Mouse (Mus musculus) erythroid progenitor cell, adult 5-6 weeks (primary cell): ENCODE data around the gene Dnaaf5. TPM values are rescaled to one million over a fixed set of nuclear protein-coding genes. Genes with fewer than 3 reads are reported as not detected.
A peak's percentile ranks its signal among the peaks of the same experiment; 100 is the strongest.

Source experiments
- ATAC-seq: replicated peaks from 2 replicates; pipeline ENCODE4 v1.8.0; 2016; ENCODE audit warnings: moderate number of reproducible peaks, mild to moderate bottlenecking, moderate TSS enrichment, inconsistent platforms; ENCODE audit not compliant: poor library complexity, low FRiP score, severe bottlenecking
- total RNA-seq, 2 experiments: library from RNA; stranded (forward) in 1 of 2; stranded (reverse) in 1 of 2; fragments of 150-400 nt in 1 of 2; fragments of 186-747, 209-891 nt in 1 of 2; gene quantifications; 2 replicates each; pipeline versions ENCODE4 v1.2.3 to v1.2.4; 2015 to 2017; ENCODE audit warnings: low replicate concordance in 2 of 2

Gene Dnaaf5
- total RNA-seq (2015; ENCODE audit: low replicate concordance) (1.7 and 1.8 TPM in 2 replicates), total RNA-seq (2017; ENCODE audit: low replicate concordance) (2.6 and 3.6 TPM in 2 replicates)

GRCm38 (mm10) chr5:139149681-139150602 is at the start of gene Dnaaf5, which contains the start of gene Prkar1b:
Gene Dnaaf5 (plus strand): TSS chr5:139150223.
Gene Prkar1b (minus strand): TSS chr5:139150001.
- ATAC-seq, result peak; percentile 92

DNA sequence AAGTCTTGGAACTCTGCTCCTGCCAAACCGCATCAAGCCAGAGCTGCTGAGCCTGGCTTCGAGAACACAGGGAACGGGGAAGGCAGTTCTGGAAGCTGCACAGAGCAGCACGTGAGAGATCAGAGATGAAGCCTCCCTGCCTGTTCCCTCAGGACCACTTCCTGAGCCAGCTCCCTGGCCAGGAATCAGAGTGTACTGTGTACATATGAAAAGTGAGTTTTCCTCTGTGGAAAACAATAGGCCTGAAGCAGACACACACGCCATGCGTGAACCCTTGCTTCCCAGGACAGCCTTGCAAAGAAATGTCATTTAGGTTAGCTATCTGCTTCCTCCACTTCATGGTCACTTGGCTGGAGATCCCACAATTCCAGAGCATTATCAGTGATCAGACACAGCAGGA is 48.2 kb upstream of the Dnaaf5 start:
- no peak for ATAC-seq

GRCm38 (mm10) chr5:139107815-139108214 is 42.2 kb upstream of the Dnaaf5 start:
- ATAC-seq, result no peak

- no peak for ATAC-seq
Measured at GRCm38 (mm10) chr5:139110140-139110855, 39.7 kb upstream of the Dnaaf5 start.

- no peak for ATAC-seq
Measured at GRCm38 (mm10) chr5:139111991-139112390, 38.0 kb upstream of the Dnaaf5 start.

DNA sequence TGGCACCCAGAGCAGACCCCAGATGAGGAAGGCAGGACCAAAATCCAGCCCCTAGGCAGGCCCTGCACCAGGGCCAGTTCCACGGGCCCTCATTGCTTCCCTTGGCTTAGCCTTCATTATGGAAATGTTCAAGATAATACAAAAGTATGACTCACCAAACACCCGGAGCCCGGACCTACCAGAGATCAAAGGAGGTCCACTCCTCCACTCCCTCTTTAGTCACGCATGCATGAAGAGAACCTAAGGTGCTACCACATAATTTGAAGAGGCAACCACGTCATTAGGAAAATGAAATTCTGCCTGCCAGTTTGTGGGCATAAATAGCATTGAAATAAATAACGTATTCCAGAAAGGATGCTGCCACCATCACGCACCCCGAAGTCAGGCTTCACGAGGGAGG is 37.6 kb upstream of the Dnaaf5 start:
- no peak for ATAC-seq

DNA sequence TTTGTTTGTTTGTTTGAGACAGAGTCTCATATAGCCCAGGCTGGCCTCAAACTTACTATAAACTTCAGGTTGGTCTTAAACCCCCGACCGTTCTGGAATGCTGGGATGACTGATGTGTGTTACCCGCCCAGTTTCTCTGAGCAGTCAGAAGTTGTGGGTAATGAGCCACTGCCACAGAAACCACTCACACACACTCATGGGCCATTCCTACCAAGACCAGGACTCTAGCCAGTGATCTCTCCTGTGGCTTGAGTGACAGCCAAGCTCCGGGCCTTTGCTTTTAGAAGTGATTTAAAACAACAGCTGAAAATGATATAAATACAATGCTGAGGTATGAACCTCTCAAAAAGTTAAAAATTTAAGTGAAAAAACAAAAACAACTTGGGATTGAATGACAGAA is 35.1 kb upstream of the Dnaaf5 start:
- ATAC-seq, result no peak

GRCm38 (mm10) chr5:139115507-139115906 is 34.5 kb upstream of the Dnaaf5 start:
- ATAC-seq, result no peak

GRCm38 (mm10) chr5:139118139-139118960 is 31.7 kb upstream of the Dnaaf5 start:
- ATAC-seq, result no peak

GRCm38 (mm10) chr5:139118961-139119276 is 31.1 kb upstream of the Dnaaf5 start:
- ATAC-seq, result no peak

GRCm38 (mm10) chr5:139125717-139126116 is 24.3 kb upstream of the Dnaaf5 start:
- no peak for ATAC-seq

GRCm38 (mm10) chr5:139128476-139129065 is 21.5 kb upstream of the Dnaaf5 start:
- no peak for ATAC-seq

- ATAC-seq, result no peak
Measured at GRCm38 (mm10) chr5:139129078-139129477, 20.9 kb upstream of the Dnaaf5 start.

DNA sequence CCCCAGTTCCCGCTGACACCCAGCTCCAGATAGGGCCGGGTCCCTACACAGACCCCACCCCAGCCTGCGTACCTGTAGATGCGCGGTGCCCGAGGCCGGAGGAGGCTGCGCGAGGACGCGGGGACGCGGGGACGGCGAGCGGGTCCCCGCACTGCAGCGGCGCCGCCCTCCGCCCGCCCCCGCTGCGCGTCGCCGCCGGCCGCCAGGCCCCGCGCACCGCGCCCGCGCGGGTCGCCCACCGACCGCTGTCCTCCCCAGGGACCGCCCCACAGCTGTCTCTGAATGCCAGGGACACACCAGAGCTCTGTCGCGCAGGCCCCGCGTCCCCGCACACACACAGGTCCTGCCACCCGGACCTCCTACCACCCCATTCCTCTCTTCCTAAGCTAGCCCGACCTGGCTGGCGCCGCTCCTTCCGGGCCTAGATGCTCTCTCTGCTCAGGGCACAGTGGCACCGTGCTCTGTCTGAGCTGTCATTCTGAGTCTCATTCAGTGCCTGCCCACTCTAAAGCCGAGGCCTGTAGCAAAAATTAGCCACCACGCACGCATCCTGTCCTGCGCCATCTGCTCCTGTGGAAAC is 20.4 kb upstream of the Dnaaf5 start:
- no peak for ATAC-seq

- no peak for ATAC-seq
Measured at GRCm38 (mm10) chr5:139130351-139130750, 19.7 kb upstream of the Dnaaf5 start.

- no peak for ATAC-seq
Measured at GRCm38 (mm10) chr5:139134501-139134900, 15.5 kb upstream of the Dnaaf5 start.

GRCm38 (mm10) chr5:139136341-139136740 is 13.7 kb upstream of the Dnaaf5 start:
- no peak for ATAC-seq

GRCm38 (mm10) chr5:139137176-139137575 is 12.8 kb upstream of the Dnaaf5 start:
- no peak for ATAC-seq

DNA sequence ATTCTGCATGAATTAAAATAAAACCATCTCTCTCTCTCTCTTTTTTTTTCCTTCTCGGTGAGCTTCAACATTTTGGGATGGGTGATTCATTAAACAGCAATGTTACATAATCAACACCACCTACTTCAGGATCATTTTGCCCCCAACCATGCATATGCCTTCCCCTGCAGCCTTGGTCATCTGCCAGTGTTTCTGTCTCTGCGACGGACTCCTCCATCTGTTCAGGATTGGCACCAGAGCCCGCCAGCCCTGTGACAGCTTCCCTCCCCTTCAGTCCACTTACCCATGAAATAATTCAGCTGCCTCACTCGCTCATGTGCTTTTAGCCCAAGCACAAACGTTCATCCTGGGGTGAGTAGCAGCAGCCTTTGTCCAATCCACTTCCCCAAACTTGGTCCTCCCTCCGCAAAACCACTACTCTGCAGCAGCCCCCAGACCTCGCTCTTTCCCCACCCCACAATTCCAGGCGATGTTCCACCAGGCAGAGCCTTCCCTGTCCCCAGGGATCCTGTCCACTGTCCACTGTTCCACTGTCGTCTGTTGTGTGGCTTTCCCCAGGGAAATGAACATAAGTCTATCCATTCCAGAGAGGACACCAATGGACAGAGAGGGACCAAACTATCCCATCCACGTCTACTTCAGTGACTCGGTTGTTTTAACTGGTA is 11.6 kb upstream of the Dnaaf5 start:
- ATAC-seq, result no peak
